Mouse (Mus musculus) induced T-regulatory cell, adult 2 months (primary cell): ENCODE data around the gene Gm45234.

Experiments used
- DNase-seq: peaks from one replicate; pipeline ENCODE4 v3.0.0-alpha.2; 2012; ENCODE audit warnings: low read depth

Gm45234 gene

DNA sequence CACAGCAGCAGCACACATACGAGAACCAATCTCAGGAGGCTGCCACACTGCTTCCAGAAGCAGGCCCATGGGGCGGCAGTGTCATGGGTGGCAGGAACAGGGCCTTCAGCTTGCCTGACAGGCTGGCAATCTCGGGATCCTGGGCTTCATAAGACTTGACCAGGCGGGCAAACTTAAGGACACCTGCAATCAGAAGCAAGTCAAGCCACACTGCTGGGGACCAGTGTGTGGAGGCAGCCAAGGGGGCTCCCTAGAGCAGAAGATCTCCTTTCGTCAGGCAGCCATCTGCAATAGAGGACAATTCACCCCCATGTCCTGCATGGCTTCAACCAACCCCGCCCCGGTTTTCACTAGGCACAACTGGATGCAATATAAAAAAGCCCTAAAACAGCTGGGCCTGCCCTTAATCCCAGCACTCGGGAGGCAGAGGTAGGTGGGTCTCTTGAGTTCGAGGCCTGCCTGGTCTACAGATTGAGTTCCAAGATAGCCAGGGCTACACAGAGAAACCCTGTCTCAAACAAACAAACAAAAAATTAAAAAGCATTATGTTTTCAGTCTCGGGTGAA, 16.5 kb downstream of the Gm45234 start:
- DNase-seq: no peak

DNA sequence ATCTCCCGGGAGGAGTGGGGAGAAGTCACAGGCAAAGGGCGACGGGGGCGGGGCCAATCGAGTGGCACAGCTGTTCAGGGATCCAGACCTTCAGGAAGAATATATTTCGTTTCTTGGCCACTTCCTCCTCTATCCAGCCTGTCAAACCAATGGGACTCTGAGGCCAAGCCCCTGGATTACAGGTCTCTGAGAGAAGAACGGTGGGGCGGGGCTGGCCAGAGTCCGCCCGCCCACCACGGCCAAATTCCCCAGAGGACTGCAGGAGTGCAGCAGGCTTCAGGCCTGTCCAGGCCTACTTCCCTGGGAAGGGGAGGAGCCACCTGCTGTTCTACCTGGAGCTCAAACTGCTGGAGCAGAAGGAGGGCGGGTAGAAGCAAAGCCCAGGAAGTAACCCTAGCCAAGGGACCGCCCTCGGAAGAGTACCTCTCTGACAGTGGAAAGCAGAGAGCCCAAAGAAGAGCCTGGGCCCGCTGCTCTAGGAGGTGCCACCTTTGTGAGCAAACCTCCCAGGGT, 17.3 kb downstream of the Gm45234 start, which contains the start of gene Ptpn6:
Gene Ptpn6, minus strand, starts transcription at position 204 of the 513 bp plus-strand sequence.
- DNase-seq: peak; percentile 77

DNA sequence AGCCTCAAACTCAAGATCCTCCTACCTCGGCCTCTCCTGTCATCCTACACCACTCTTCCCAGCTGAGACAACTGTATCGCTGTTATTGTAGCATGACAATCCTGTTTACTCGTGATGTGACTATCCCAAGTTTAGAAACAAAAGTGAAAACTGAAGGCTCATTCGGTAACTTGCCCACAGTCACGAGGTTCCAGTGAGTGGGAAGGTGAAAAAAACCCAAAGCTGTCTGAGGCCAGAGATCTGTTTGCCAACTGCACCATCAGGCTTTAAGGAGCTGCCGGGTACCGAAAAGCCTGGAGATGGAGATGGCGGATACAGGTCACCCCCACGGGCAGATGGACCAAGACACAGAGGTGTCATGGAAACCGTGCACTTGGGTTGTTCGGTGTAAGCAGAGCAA, 18.8 kb downstream of the Gm45234 start:
- no peak for DNase-seq

DNA sequence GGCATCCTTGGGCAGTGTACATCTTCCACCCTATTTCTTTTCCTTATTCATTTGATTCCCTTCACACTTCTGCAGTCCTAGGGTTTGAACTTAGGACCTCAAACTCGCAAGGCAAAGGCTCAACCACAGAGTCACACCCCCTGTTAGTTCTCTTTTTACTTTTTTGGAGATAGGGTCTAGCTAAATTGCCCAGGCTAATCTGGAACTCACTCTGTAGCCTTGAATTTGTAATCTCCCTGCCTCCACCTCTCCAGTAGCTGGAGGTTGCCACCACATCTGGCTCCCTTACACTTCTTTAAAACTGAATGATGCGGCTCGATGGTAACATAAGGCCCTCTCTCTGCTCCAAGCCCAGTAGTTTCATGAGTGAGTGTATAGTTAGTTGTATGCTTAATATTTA, 21.4 kb downstream of the Gm45234 start:
- DNase-seq: no peak

DNA sequence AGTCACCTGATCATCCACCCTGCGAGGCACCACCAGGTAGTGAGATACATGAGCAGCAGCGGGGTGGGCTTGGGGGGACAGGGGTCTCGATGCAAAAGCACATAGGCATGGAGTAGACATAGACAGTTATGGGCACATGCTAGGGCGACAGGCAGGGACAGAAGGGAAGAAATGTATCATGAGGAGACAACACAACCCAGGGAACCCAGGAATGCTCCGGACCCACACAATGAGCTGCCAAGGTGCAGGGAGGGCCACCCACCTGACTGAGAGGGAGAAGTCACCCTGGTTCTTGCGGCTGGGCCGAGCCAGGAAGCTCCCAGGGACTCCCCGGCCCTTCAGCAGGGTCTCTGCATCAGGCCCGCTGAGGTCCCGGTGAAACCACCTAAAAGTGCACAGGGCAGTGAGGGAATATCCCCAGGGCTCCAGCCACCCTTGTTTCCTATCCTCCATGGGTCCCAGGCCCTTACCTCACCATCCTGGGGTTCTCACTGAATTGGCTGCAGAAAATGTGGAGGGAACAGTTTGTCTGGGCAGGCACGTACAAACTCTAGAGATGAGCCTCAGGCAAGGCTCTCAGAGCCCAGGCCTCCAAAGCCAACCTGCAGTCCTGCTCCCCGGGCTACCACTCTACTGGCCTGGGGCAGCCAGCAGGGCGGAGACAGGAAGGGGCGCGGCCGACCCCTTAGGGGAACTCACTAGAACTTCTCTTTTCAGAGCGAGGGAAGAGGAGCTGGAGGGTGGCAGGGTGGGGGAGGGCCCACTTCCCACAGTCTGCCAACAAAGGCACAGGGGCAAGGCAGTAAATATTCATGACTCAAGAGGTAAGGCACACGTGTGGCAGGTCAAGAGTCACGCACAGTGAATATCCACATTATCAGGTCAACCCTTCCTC, 23.1 kb downstream of the Gm45234 start:
- DNase-seq: peak; percentile 79

DNA sequence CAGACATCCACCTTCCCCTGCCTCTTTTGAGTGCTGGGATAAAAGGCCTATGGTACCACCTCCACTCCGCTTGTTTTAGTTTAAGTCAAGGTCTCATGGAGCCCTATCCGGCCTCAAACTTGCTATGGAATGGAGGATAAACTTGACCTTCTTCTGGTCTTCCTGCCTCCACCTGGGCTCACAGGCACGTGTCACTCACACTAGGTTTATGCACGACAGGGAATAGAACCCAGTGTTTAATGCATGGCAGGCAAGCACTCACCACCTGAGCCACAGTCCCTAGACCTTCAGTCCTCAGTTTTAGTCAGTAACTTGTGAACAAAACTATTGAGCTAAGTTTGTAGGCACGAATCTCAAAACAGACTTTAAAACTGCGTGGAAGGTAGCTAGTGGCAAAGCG, 24.8 kb downstream of the Gm45234 start:
- no peak for DNase-seq

DNA sequence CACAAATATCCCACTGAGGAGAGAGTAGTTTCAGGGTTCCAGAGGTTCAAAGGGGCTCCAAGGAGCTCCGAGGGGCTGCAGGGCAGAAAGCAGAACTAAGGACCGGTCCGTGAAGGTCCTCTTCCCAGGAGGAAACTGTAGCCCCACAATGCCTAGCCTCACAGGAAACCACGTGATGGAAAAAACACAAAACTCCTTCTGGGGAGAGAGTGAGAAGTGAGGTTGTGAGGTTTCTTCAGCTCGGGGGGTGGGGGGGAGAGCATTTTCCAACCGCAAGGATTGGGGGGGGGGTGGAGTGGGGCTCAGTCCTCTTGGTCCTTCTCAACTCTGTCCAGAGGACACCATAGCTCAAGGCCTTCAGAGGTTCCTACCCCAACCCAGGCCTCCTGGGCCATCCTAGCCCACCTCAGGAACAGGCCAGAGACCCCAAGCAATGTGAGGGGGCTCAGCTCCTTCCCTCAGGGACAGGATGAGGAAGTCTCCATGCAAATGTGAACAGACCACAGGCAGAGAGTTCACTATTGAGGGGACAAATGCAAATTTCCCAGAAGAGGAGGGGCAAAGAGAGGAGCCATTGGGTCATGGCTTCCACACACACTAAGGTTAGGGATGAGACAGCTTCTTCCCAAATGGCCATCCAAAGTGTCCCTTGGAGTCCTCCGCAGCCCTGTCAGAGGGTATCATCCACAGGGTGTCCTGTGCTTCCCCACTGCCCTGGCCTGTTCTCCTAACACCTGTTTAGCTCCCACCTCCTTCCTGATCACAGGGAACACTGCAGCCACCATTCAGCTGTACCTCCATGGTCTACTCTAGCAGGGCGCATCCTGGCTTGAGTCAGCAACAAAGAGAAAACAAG, 25.7 kb downstream of the Gm45234 start:
- DNase-seq: peak; percentile 70

DNA sequence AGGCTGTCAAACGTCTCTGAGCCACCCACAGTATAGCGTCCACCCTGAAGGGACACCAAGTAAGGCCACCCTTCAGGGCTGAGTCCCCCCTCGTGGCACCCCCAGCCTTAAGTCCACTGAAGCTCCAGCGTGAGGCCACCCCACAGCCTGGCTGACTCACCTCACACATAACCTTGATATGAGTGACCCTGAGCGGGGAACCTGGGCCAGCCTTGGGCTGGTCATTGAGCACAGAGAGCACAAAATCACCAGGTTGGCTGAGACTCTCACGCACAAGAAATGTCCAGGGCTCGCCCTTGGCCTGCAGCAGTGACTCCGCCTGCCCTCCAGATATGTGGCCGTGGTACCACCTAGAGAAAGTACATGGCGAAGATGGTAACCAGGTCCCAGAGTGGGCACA, 27.2 kb downstream of the Gm45234 start:
- no peak for DNase-seq

DNA sequence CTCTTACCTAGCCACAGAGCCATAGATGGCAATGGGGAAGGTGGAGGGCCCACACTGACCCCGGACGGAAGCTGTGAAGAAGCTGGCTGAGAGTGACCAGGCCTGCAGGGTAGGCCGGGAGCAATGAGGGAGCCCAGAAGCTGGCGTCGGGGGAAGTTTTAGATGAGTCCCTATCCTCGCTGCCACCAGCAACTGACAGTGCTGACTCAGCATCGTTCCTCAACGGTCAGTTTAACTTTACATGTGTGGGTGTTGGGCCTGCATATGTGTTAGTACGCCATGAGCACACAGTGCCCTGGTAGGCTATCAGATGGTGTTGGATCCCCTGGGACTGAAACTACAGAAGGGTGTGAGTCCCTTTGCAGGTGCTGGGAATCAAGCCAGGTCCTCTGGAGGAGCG, 31.3 kb downstream of the Gm45234 start:
- no peak for DNase-seq

DNA sequence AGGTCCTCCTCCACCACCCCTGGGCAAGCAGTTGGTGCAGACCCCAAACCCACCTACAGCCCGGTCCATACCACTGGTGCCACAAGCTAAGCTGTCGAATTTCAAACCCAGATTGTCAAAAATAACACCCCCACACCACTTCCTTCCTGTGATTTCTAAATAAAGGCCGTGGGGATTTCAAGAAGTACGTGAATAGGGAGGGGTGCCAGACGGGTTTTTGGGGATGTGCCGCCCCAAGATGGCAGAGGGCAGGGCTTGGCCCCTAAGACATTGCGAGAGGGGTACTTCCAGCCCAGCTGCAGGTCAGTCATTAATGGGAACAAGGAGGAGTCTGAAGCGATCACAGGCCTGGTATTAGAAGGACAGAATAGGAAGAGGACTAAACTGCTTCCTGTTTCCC, 32.3 kb downstream of the Gm45234 start:
- DNase-seq: peak; percentile 82

DNA sequence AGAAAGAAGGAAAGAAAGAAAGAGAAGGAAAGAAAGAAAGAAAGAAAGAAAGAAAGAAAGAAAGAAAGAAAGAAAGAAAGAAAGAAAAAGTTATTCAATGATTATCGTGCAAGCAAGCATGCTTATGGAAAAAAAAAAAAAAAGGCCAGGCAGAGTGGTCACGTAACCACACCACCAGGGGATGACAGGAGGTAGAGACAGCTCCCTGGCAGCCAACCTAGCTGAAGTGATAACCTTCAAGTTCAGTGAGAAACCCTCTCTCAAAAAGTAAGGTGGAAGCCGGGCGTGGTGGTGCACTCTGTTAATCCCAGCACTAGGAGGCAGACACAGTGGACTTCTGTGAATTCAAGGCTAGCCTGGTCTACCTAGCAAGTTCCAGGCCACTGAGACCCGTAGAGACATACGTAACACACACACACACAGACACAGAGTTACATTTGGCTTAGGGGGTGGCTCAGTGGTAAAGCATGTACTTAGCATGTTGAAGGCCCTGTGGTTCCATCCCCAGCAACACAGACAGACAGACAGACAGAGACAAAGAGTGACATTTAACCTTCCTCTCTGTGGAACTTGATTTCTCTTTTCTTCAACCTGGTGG, 32.8 kb downstream of the Gm45234 start:
- DNase-seq: no peak

DNA sequence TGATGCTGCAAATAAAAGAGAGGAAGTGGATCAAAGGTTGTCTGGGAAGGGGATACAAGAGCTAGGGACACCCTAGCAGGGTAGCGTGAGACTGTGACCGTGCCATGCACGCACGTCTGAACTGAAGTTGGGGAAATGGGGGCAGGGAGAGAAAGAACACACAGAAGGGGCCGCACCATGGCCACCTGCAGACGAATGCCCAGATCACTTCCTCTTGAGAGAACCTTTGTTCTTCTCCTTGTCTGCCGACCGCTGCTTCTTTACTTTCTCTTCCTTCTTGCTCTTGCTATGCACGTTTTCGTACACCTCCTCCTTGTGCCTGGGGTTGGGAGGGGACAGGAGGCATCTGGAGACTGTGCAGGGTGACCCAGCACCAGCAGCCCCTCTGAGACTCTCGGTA, 34.9 kb downstream of the Gm45234 start:
- DNase-seq: peak; percentile 49

DNA sequence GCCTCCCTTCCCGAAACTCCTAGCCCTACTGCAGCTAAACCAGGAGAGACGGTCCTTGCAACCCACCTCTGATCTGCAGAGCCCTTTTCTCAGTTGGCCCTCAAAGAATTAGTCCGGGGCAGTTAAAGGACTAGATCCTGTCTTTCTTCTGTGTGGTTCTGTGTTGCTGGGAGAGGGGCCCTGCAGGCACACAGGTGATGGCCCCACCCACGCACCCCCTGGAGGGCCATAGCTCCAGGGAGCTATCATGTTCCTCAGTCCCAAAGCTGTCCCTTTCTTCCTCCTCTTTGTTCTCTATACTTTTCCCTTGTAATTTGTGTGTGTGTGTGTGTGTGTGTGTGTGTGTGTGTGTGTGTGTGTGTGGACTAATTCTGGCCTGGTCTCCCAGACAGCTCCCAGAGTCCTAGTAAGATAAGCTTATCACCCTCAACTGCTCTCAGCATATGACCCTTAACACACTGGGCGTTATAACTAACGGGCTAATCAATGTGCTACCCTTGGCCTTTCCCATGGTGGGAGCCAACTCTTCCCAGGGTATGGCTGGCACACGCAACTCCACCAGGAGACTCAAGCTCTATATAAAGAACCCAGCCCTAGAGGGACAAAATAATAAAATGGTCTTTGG, 36.4 kb downstream of the Gm45234 start:
- no peak for DNase-seq

DNA sequence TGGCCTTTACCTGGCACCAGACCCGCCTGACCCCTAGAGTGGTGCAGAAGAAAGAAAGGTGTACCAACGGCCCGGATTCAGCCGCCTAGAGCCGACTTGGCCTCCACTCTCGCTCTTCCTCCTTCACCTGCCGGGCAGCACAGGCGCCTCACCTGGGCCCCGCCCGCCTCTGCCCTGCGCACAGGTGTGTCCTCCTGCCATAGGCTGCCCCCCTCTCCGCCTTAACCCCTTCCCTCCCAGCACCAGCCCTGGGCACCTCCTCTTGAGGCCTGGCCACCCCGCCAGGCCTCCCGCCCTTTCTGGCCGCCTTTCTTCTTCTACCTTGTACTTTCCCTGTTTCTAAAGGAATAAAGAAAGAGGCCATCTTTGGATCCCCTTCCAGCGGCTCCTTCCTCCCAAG, 37.1 kb downstream of the Gm45234 start:
- DNase-seq: no peak

DNA sequence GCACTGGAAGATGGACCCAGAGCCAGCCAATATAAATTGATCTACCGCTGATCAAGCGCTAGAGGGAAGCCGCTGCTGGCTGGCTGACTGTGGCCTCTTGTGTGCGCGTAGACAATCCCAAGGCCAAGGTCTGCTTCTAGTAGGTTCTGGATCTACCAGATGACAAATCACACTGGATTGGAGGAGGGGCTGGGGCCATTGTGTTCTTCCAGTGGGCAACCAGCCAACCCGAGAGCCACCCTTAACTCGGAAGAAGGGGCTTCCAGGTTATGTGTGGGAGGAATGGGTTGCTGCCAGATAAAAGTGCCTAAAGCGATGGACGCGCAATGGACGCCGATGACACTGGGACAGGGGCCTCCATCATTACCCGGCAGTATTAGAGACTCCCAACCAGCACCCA, 37.9 kb downstream of the Gm45234 start:
- DNase-seq: no peak

DNA sequence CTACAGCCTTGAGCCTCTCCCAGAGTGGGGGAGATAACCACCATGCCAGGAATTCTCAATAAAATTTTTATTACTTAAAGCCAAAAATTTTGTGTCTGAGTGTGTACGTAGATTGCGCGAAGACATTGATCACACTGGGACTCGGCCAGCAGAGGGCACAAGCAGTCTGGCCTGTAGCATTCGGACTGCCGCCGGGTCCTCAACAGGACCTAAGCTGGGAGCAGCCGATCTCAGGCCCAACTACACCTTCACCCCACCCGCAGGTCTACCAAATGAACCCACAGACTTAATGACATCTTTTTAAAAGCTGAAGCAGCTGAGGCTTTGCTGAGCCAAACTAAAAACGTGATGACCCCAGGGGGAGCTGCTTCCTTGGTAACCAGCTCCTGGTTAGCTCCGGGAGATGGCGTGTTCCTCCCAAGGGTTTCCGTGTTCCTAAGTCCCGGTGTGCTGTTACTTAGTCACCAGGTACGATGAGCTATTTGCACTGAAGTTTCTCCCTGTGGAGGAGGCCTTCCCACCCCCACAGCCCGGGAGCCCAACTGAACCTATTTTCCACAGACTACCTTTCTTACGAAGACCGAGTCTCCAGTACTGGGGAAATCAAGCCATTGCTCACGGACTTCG, 38.8 kb downstream of the Gm45234 start:
- DNase-seq: peak; percentile 76

DNA sequence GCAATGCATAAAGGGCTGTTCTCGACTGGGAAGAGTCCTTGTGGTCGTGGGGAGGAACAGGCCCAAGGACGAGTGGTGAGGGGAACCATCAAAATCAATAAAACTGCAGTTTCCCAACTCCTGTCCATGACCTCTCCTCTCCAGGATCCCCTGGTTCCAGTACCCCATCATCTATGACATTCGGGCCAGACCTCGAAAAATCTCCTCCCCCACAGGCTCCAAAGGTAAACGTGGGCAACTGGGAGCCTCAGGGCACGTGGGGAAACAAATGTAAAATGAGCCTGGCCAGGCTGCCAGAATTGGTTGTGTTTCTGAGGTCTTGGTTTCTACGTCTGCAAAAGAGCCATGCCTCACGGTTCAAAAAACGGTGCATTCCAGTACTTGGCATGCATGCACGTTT, 42.9 kb downstream of the Gm45234 start:
- DNase-seq: peak; percentile 39

DNA sequence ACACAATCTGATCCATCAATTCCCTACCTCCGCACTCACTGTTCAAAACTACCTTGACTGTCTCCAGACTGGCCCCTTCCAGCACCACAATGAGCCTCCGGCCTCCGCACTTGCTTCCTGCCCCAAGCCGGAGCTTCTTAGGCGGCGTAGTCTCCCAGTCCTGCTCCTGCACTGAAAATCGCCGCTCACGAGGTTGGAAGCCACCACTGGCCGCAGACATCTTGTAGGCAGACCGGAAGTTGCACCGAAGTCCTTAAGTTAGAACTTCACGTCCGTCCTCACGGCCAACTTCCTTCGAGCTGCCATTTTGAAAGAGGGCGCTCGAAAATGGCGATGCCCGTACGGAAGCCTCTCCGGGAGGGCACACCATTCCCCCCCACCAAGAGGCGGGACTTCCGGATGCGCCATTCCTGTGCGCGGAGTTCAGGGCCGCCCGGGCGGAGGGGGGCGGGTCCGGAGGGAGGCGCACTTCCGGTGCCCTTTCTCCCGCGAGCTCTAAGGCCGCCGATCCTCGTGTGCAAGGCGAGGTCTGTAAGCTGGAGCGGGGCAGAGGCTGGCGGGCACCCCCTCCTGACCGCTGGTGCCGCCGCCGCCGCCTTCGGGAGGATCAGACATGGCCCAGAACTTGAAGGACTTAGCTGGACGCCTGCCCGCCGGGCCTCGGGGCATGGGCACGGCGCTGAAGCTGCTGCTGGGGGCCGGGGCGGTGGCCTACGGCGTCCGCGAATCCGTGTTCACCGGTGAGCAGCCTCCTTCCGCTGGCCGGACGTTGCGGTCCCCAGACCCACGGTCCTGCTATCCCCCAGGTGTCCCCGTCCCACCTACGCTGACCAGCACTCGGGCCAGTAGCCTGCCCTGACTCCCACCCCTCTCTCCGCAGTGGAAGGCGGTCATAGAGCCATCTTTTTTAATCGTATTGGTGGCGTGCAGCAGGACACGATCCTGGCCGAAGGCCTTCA, 43.7 kb downstream of the Gm45234 start, which contains the start of the genes Emg1 and Phb2:
Gene Emg1, minus strand, starts transcription at position 355 of the 959 bp plus-strand sequence.
Gene Phb2, plus strand, starts transcription at position 513 of the 959 bp plus-strand sequence.
- peak; percentile 98 for DNase-seq

DNA sequence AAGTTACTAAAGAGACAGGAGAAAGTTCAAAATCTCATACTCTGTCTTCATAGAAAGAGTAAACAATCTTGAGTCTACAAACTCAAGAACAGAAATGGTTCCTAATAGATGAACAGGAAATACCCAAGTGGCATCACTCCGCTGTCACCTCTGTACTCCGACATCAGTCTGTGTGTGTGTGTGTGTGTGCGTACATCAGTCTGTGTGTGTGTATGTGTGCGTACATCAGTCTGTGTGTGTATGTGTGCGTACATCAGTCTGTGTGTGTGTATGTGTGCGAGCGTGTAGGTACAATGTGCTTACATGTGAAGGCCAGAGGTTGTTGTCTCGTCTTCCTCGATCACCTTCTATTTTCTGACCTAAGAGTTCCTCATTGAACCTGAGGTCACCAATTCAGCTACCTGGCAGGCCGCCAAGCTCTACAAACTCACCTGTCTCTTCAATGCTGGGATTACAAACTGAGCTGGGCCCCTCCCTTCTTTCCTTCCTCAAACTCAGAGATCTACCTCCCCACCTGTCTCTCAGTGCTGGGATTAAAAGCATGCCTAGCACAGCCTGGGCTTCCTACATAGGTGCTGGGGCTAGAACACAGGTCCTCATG, 47.4 kb downstream of the Gm45234 start:
- no peak for DNase-seq
